Mouse (Mus musculus) embryonic facial prominence, embryonic 12.5 days (tissue): Measurements from ENCODE around the gene Cul7. TPM values are rescaled to one million over a fixed set of nuclear protein-coding genes. Genes with fewer than 3 reads are reported as not detected.

Experiments
- ATAC-seq: fragments of 200-750 bp; cut with Nextera tagmentation; 2 replicates; pipeline ENCODE4 v1.8.0; 2017; ENCODE audit not compliant: insufficient number of reproducible peaks, insufficient read depth, low FRiP score, low TSS enrichment
- H3K27ac ChIP-seq: fragments of 300-500 bp; sonication (generic); 2 replicates; pipeline ENCODE4 v1.5.1; 2016; ENCODE audit warnings: mild to moderate bottlenecking
- H3K27me3 ChIP-seq: fragments of 300-500 bp; sonication (generic); 2 replicates; pipeline ENCODE4 v1.6.1; 2016; ENCODE audit warnings: mild to moderate bottlenecking, moderate library complexity
- H3K36me3 ChIP-seq: fragments of 300-500 bp; sonication (generic); 2 replicates; pipeline ENCODE4 v1.6.1; 2016; ENCODE audit warnings: mild to moderate bottlenecking
- H3K4me1 ChIP-seq: fragments of 300-500 bp; sonication (generic); 2 replicates; pipeline ENCODE4 v1.6.1; 2016
- H3K4me2 ChIP-seq: fragments of 300-500 bp; sonication (generic); replicated peaks from 2 replicates; pipeline ENCODE4 v1.6.1; 2016; ENCODE audit warnings: mild to moderate bottlenecking, moderate library complexity
- H3K4me3 ChIP-seq: fragments of 300-500 bp; sonication (generic); 2 replicates; pipeline ENCODE4 v1.5.1; 2016; ENCODE audit warnings: mild to moderate bottlenecking
- H3K9ac ChIP-seq: fragments of 300-500 bp; sonication (generic); 2 replicates; pipeline ENCODE4 v1.6.1; 2016; ENCODE audit warnings: mild to moderate bottlenecking, moderate library complexity
- H3K9me3 ChIP-seq: fragments of 300-500 bp; sonication (generic); 2 replicates; pipeline ENCODE4 v1.6.1; 2016; ENCODE audit warnings: mild to moderate bottlenecking, moderate library complexity
- WGBS: fragments of 180-500 bp; shearing (Covaris S2); methylation state at CpG from one replicate; pipeline ENCODE4 v1.1.7; 2016; 5-methylcytosine and 5-hydroxymethylcytosine counted together
- polyA plus RNA-seq: library from polyadenylated mRNA; unstranded; fragments of >200 nt; fragmentation: Nextera tagmentation; extraction: Ambion mirVana; gene quantifications from 2 replicates; pipeline ENCODE4 v1.2.1, GENCODE M21; 2016

Cul7 gene
- polyA plus RNA-seq, 1 experiment from 2014 or later = 57.3 TPM

GRCm38 (mm10) chr17:46710959-46711597, 60.9 kb downstream of the Cul7 start, which contains the start of gene Pex6:
Pex6 (plus strand) TSS chr17:46711463.
- H3K9ac ChIP-seq = peak within 1 kb of the TSS; percentile 96
- peaks cover 24% of the 10 kb centered on the region for H3K4me1 ChIP-seq
- H3K36me3 ChIP-seq = peaks cover 25% of the 10 kb centered on the region
- H3K27ac ChIP-seq = peak within 1 kb of the TSS; percentile 73
- ATAC-seq = peak; percentile 83
- H3K9me3 ChIP-seq = no peaks in the 10 kb centered on the region
- peak within 1 kb of the TSS; percentile 99 for H3K4me2 ChIP-seq
- H3K4me3 ChIP-seq = peak within 1 kb of the TSS; percentile 100
- no peaks in the 10 kb centered on the region for H3K27me3 ChIP-seq
- 7% methylated on average over 36 of the region's 36 CpGs for WGBS

GRCm38 (mm10) chr17:46711612-46712271, 61.6 kb downstream of the Cul7 start:
- ATAC-seq = peak; percentile 29; the same call in 1 of the 2 replicates
- Histone ChIP-seq H3K27me3 (no peaks in the 10 kb centered on the region), H3K4me2 (peak overlapping the region; percentile 99), H3K27ac (peak overlapping the region; percentile 73), H3K9ac (peak overlapping the region; percentile 96), H3K4me1 (peaks cover 19% of the 10 kb centered on the region), H3K4me3 (peak overlapping the region; percentile 100), H3K36me3 (peaks cover 32% of the 10 kb centered on the region), H3K9me3 (no peaks in the 10 kb centered on the region)
- 1% methylated on average over 75 of the region's 76 CpGs for WGBS

- Histone ChIP-seq H3K9ac (peak overlapping the region; percentile 96), H3K4me2 (peak overlapping the region; percentile 99), H3K36me3 (peaks cover 36% of the 10 kb centered on the region), H3K27ac (0 out of 2 replicates have a peak overlapping the region, but pooled peaks have one; percentile 73), H3K4me1 (peaks cover 19% of the 10 kb centered on the region), H3K27me3 (no peaks in the 10 kb centered on the region), H3K4me3 (peak overlapping the region; percentile 100), H3K9me3 (no peaks in the 10 kb centered on the region)
- no peak for ATAC-seq
- 70% methylated on average over 7 of the region's 7 CpGs for WGBS
Observed at GRCm38 (mm10) chr17:46712442-46712841, 62.3 kb downstream of the Cul7 start.

- no peak for ATAC-seq
- no peaks in the 10 kb centered on the region for H3K27me3 ChIP-seq
- no peak overlapping the region for H3K4me3 ChIP-seq
- peaks cover 19% of the 10 kb centered on the region for H3K4me1 ChIP-seq
- no peak overlapping the region for H3K4me2 ChIP-seq
- H3K9ac ChIP-seq = no peak overlapping the region
- no peaks in the 10 kb centered on the region for H3K9me3 ChIP-seq
- no peak overlapping the region for H3K27ac ChIP-seq
- WGBS = 92% methylated on average over 9 of the region's 9 CpGs
- peaks cover 36% of the 10 kb centered on the region for H3K36me3 ChIP-seq
Observed at GRCm38 (mm10) chr17:46713849-46714248, 63.7 kb downstream of the Cul7 start.

Other genes with a start within 250 kb of the Cul7 start
- 1.0 and 1.2 TPM in 2 replicates for gene Crip3, start 221.4 kb upstream of the Cul7 start, polyA plus RNA-seq
- not detected in 2 replicates for gene Slc22a7, start 211.9 kb upstream of the Cul7 start, polyA plus RNA-seq
- 0.88 and 1.3 TPM in 2 replicates for gene Ttbk1, start 162.7 kb upstream of the Cul7 start, polyA plus RNA-seq
- gene Dnph1, start 153.6 kb upstream of the Cul7 start, polyA plus RNA-seq = 58.2 and 63.4 TPM in 2 replicates
- 12.4 and 13.4 TPM in 2 replicates for gene Cul9, start 103.9 kb upstream of the Cul7 start, polyA plus RNA-seq
- 10.5 and 12.0 TPM in 2 replicates for gene Srf, start 94.2 kb upstream of the Cul7 start, polyA plus RNA-seq
- gene Ptk7, start 20.8 kb upstream of the Cul7 start, polyA plus RNA-seq = 130 and 134 TPM in 2 replicates
- 28.5 and 29.8 TPM in 2 replicates for gene Klc4, start 4.3 kb upstream of the Cul7 start, polyA plus RNA-seq
- gene Mrpl2, start 4.1 kb upstream of the Cul7 start, polyA plus RNA-seq = 98.1 and 102 TPM in 2 replicates
- gene Rrp36, start 24.0 kb downstream of the Cul7 start, polyA plus RNA-seq = 62.6 and 67.6 TPM in 2 replicates
- 170 and 174 TPM in 2 replicates for gene Mea1, start 28.5 kb downstream of the Cul7 start, polyA plus RNA-seq
- 134 and 137 TPM in 2 replicates for gene Klhdc3, start 30.6 kb downstream of the Cul7 start, polyA plus RNA-seq
- 110 and 111 TPM in 2 replicates for gene Ppp2r5d, start 54.8 kb downstream of the Cul7 start, polyA plus RNA-seq
- 43.0 and 45.1 TPM in 2 replicates for gene Pex6, start 61.1 kb downstream of the Cul7 start, polyA plus RNA-seq
- 0.69 and 0.74 TPM in 2 replicates for gene Gnmt, start 78.8 kb downstream of the Cul7 start, polyA plus RNA-seq
- gene Cnpy3, start 101.9 kb downstream of the Cul7 start, polyA plus RNA-seq = 61.2 and 63.1 TPM in 2 replicates
- gene Ptcra, start 113.4 kb downstream of the Cul7 start, polyA plus RNA-seq = 0.41 and 0.47 TPM in 2 replicates
- 54.8 and 59.5 TPM in 2 replicates for gene 2310039H08Rik, start 122.3 kb downstream of the Cul7 start, polyA plus RNA-seq
- 180 and 184 TPM in 2 replicates for gene Rpl7l1, start 132.3 kb downstream of the Cul7 start, polyA plus RNA-seq
- 4.6 and 5.5 TPM in 2 replicates for gene Bicral, start 208.1 kb downstream of the Cul7 start, polyA plus RNA-seq
- gene Tbcc, start 240.3 kb downstream of the Cul7 start, polyA plus RNA-seq = 80.2 and 83.7 TPM in 2 replicates